Mouse (Mus musculus) cerebellum, adult 2 months (tissue): ENCODE measurements around the gene Optn.

Experiments
- CTCF ChIP-seq: fragments of 200-500 bp; IDR thresholded peaks from 2 replicates; pipeline ENCODE4 v1.5.1; 2011; ENCODE audit warnings: low read depth, mild to moderate bottlenecking, control low read depth, low read length, moderate library complexity, borderline replicate concordance; ENCODE audit not compliant: insufficient read depth
- POLR2A ChIP-seq: fragments of 200-500 bp; IDR thresholded peaks from 2 replicates; pipeline ENCODE4 v1.6.1; 2011; ENCODE audit warnings: low read length, control low read depth, borderline replicate concordance; ENCODE audit not compliant: insufficient read depth

DNA sequence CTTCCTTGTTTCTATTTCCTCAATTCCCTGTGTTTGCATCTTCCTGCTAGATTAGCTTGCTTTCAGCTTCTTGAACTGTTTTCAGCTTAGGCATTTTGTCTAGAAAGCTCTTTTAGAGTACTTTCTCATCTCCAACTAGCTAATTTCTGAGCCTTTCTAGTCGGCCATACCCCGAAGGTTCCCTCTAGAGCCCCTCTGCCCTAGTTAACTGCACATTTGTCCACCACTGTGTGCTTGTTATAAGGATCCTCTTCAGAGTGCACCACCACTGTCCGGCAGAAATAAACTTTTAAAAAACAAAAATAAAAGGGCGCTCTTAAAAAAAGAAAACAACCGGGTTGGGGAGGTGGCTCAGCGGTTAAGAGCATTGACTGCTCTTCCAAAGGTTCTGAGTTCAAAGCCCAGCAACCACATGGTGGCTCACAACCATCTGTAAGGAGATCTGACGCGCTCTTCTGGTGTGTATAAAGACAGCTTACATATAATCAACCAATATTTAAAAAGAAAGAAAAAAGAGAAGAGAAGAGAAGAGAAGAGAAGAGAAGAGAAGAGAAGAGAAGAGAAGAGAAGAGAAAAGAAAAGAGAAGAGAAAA, 51.9 kb downstream of the Optn start:
- TF ChIP-seq CTCF = no peak
- TF ChIP-seq POLR2A = no peak
